Mouse (Mus musculus) erythroblast, adult 5-6 weeks (primary cell): Measurements from ENCODE around the gene Zfand6. TPM values are rescaled to one million over a fixed set of nuclear protein-coding genes. Genes with fewer than 3 reads are reported as not detected.

Experiments
- ATAC-seq: replicated peaks from 2 replicates; pipeline ENCODE4 v1.8.0; 2016; ENCODE audit warnings: moderate number of reproducible peaks, mild to moderate bottlenecking, moderate TSS enrichment, inconsistent platforms; ENCODE audit not compliant: poor library complexity, low FRiP score, severe bottlenecking
- total RNA-seq, 2 experiments: library from RNA; stranded (forward) in 1 of 2; stranded (reverse) in 1 of 2; fragments of 150-400 nt in 1 of 2; fragments of 200-764, 138-1000 nt in 1 of 2; gene quantifications; 2 replicates each; pipeline versions ENCODE4 v1.2.3 to v1.2.4; 2015 to 2017; ENCODE audit warnings: low replicate concordance in 2 of 2

The Zfand6 gene
- total RNA-seq, 2 experiments from 2014 or later: 450 to 548 TPM

GRCm38 (mm10) chr7:84596633-84597032, 93.1 kb downstream of the Zfand6 start:
- ATAC-seq: no peak

- no peak for ATAC-seq
Observed at GRCm38 (mm10) chr7:84596002-84596401, 93.8 kb downstream of the Zfand6 start.

DNA sequence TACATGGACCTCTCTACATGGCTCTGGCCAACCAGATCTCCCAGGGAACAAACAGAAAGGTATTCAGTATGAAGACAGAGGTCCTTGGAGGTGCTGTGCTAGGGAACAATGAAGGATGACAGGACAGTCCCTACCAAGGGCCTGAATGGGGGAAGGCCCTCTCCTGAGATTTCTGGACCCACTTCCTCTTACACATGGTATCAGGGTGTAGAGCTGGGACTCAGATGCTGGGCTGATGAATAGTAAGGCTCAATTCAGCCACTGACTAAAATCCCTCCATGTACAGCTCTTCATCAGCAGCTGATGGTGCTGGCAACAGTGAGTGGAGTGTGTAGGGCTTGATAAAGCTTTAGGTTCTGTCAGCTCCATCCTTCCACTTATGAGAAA, 94.8 kb downstream of the Zfand6 start:
- ATAC-seq: peak; percentile 22

DNA sequence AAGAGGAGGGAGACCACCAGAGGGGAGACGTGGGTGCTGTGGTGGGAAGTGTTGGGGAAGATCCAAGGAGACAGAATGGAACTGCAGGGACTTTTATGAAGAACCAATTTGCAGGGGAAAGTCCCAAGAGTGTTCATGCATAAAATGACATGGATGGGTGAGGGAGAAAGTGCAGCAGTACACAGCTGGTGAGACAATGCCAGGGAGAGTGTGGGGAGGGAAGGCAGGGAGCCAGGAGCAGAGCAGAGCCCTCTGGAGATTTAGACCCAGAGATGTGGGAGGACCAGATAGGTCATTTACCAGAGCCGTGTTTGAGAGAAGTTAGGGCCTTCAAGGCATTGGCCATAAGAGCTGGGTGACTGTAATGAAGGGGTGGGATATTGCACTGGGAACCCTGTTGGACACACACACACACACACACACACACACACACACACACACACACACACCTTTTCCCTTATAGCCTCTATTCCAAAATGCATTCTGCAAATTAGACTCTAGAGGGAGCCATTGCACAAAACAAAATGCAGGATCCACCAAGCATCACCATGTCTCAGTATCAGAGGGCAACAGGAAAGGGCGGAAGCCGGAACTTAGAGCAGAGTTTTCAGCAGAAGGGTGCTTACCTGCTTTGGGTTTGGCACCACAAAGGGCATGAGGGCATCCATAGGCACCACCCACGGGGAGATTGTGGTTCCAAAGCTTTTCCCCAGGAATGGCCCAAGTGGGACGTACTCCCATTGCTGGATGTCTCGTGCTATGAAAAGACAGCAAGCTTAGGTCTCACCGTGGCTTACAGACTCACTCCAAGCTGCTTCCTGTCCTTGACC, 95.5 kb downstream of the Zfand6 start:
- peak; percentile 84 for ATAC-seq

DNA sequence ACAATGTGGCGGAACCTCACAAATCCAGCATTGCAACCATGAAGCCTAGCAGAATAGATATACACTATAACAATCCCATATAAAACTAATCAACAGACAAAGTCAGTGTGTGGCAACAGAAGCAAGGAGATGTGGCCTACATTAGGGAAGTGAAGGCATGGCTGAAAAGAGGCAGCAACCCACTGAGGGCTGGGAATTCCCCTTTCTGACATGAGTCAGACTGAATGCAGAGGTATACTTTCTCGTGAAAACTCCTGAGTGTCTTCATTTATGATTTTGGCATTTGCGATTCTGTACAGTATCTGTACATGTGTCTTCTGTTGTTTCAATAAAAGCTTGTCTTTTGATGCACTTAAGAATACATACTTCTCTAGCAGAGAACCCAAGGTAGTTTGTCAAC, 98.4 kb downstream of the Zfand6 start:
- no peak for ATAC-seq

- no peak for ATAC-seq
Observed at GRCm38 (mm10) chr7:84590622-84591021, 99.1 kb downstream of the Zfand6 start.

DNA sequence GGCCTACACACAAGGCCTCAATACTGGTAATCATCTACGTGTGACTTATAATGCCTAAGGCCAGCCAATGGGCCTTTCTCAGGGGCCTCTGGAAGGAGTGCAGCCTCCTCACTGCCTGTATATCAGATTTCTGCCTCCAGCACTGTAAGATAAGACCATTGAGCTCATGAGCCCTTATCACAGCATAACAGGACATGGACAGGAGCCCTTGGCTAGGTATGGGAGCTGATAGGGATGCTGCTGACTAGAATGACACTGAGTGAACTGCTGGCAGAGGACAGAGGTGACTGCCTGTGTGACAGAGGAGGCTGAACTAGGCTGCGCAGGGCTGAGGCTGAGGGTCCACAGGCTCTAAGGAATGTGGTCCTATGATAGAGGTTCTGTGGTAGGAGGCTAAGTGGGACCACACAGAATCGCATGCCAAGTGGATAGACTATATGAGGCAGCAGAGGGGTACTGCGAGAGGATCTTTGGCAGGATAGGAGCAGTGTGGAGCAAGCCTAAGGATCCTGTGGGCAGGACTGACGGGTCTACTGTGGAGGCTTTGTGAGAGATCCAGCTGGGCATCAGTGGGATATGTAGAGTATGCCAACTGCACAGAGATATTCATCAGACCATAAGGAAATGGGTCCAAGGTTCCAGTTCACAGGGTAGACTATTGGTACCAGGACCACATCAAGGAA, 102.5 kb downstream of the Zfand6 start:
- peak; percentile 90 for ATAC-seq

DNA sequence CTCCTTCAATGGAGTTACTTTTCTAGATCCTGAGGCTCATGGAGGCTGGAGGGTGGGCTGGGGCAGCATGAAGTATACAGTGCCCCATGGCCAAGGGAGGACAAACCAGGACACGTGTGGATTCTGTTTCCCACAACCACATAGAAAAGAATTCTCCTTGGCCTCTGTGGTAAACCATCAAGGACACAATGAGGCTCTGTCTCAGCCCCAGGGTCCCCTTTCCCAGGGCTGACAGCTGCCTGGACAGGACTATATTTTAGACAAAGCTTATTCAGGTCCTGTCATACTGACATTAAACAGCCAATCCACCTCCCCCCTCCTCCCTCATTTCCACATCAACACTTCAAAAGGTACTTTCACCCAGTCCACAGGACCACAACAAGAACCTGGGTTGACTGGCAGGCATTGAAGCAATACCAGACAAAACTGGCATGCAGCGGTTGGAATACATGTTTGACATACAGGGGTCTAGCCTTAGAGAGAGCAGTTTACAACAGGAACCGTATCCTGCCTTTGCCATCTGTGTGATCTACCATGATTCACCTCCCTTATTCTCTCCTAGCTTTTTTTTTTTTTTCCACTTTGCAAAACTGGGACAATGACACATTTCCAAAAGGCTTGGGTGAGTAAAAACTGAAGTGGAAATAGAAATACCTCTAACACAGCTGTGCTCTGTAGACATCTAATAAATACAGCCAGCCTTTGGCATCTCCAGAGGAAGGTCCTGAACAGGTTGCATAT, 103.2 kb downstream of the Zfand6 start:
- ATAC-seq: no peak

DNA sequence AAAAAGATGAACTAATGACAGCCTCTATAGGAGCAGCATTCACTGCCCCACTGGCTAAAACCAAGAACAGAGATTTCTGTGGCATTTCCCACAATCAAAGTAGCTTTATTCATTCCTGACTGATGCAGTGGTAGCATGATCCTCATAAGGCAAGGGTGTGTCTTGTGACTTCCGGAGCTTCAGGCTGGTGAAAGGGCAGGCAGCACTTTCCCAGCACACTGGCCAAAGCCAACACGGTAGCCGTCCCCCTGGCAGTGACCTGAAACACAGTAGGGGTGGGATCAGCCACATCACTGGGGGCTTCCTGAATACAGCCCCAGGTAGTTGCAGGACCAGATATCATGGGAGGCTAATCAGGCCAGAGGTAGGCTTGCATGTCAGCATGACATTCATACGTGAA, 104.7 kb downstream of the Zfand6 start:
- no peak for ATAC-seq

DNA sequence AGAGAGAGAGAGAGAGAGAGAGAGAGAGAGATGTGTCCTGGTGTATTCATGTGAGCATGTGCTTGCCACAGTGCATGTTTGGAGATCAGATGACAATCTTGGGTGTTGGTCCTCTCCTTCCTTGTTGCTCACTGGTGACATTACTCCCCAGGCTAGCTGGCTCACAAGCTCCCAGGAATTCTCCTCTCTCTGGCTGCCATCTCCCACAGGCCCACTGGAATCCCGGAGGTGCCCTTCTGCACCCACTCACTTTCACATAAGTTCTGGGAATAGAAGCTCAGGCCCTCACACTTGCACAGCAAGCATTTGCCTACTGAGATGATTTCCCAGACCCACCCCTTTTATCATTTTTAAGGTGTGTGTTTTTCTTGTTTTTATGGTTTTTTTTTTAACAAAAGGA, 110.0 kb downstream of the Zfand6 start:
- no peak for ATAC-seq

DNA sequence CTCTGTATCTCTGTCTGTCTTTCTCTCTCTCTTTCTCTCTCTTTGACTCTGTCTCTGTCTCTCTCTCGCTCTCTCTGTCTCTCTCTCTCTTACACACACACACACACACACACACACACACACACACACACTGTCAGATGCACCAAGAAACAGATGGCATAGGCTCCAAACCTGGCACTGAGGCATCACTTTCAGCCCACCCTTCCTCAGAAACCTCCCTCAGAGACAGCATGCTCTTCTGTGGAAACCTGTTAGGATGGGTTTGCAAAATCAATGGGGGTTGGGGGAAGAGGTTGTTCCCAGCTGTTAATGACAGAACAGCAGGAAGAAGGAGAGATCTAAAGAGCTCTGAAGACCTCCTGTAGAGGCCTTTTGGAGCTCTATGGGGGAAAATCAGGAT, 110.9 kb downstream of the Zfand6 start:
- ATAC-seq: no peak

GRCm38 (mm10) chr7:84577034-84577433, 112.7 kb downstream of the Zfand6 start:
- ATAC-seq: no peak

DNA sequence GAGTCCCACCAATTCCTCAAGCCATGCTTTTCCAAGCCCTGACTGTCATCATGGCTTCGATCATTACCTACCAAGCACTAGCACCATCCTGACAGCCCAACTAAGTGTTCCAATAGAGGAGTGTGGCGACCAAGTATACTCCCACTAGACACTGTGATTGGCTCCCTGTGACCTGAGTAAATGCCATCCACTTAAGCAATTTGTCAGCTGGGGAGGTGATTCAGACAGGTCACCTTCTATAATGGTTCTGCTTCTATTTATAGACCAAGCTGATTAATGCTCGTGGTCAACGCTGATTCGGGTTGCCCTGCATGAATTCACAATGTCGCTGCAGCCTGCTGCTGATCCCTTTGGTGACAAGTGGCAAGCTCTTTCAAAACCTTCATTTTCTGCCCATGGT, 123.6 kb downstream of the Zfand6 start:
- no peak for ATAC-seq

DNA sequence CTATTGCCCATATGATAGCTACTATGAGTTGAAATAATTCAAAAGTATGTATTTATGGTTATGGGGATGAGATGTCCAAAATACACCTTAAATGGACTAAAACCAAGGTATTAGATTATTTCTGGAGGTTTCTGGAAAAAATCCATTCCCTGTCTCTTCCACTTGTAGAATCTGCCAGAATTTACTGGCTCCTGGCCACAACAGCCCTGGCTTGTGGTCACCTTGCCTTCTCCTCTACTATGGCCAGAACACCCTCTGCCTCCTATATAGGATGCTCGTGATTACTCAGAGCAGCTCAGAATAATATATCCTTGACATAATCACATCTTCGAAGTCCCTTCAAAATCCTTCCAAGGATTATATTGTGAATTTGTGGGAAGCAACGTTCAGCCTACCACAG, 125.5 kb downstream of the Zfand6 start:
- ATAC-seq: no peak

Other genes with a start within 250 kb of the Zfand6 start
- gene Gm2115, start 161.0 kb downstream of the Zfand6 start, total RNA-seq (2015; ENCODE audit: low replicate concordance): not detected in 2 replicates
- 0.43 TPM in 1 of 2 replicates, not detected in the other for gene Gm2115, start 161.0 kb downstream of the Zfand6 start, total RNA-seq (2017; ENCODE audit: low replicate concordance)
- gene Fah, start 83.2 kb downstream of the Zfand6 start, total RNA-seq (2015; ENCODE audit: low replicate concordance): not detected in 2 replicates
- gene Fah, start 83.2 kb downstream of the Zfand6 start, total RNA-seq (2017; ENCODE audit: low replicate concordance): 3.1 TPM in 1 of 2 replicates, not detected in the other
- not detected in 2 replicates for gene Olfr291, start 163.6 kb upstream of the Zfand6 start, total RNA-seq (2015; ENCODE audit: low replicate concordance)
- gene Olfr291, start 163.6 kb upstream of the Zfand6 start, total RNA-seq (2017; ENCODE audit: low replicate concordance): not detected in 2 replicates